Comparison of ENCODE assay signal across 9 mouse cellular contexts in genomic region chr12:83169495-83170209, GRCm38 (mm10).
DNase-seq lines count a peak whose midpoint lies in the region; ATAC-seq and TF ChIP-seq lines count a peak whose summit lies in the region.
"Had no signal": no experiment of that assay in that cellular context is flagged by ENCODE, and none has a peak within 500 bp of the region (broad histone marks: within the 10 kb centered on the region; RNA-seq: fewer than 3 reads in every experiment).

No protein-coding gene starts in this region.

- H3K4me2 ChIP-seq in heart, embryonic 13.5 days, result peak overlapping the region; percentile 53
- H3K4me2 ChIP-seq in hindbrain, postnatal 0 days (ENCODE audit: low read depth, low read length), result no peak overlapping the region
- no peak overlapping the region for H3K4me2 ChIP-seq in midbrain, postnatal 0 days (ENCODE audit: low read depth, low read length, poor library complexity, severe bottlenecking)
- H3K4me2 ChIP-seq: liver, embryonic 15.5 days had no signal

- no peak for TF ChIP-seq CTCF in cortical plate, adult 2 months (IDR thresholded peaks at IDR 0.05; ENCODE audit: extremely low read depth, insufficient read depth, low read length)
- no peak for TF ChIP-seq CTCF in hindbrain, postnatal 0 days (IDR thresholded peaks at IDR 0.05; ENCODE audit: low read depth)
- no peak for TF ChIP-seq CTCF in midbrain, postnatal 0 days (IDR thresholded peaks at IDR 0.05)

- H3K4me1 ChIP-seq in heart, embryonic 13.5 days, result peaks cover 18% of the 10 kb centered on the region
- H3K4me1 ChIP-seq in cortical plate, adult 2 months (ENCODE audit: control insufficient read depth, insufficient read depth, low read length), result peaks cover 5% of the 10 kb centered on the region; the same call in 1 of the 2 replicates
- H3K4me1 ChIP-seq in hindbrain, postnatal 0 days (ENCODE audit: insufficient read depth, low read length), result no peaks in the 10 kb centered on the region
- peaks cover 7% of the 10 kb centered on the region for H3K4me1 ChIP-seq in midbrain, postnatal 0 days (ENCODE audit: insufficient read depth, low read length)

- no peak overlapping the region for H3K4me3 ChIP-seq in heart, embryonic 13.5 days
- no peak overlapping the region for H3K4me3 ChIP-seq in cortical plate, adult 2 months (ENCODE audit: insufficient read depth, low read length)
- no peak overlapping the region for H3K4me3 ChIP-seq in hindbrain, postnatal 0 days (ENCODE audit: low read length)
- no peak overlapping the region for H3K4me3 ChIP-seq in midbrain, postnatal 0 days (ENCODE audit: low read depth, low read length)
- H3K4me3 ChIP-seq: liver, embryonic 15.5 days had no signal

- peak overlapping the region; percentile 67 for H3K9ac ChIP-seq in heart, embryonic 13.5 days
- no peak overlapping the region for H3K9ac ChIP-seq in hindbrain, postnatal 0 days (replicated peaks; ENCODE audit: low read length)
- no peak overlapping the region for H3K9ac ChIP-seq in midbrain, postnatal 0 days (replicated peaks; ENCODE audit: low read length, poor library complexity, severe bottlenecking)
- H3K9ac ChIP-seq: liver, embryonic 15.5 days had no signal

- DNase-seq in heart, adult 18-20 months, result no peak
- DNase-seq in hindbrain, postnatal 0 days (ENCODE audit: low spot score), result peak; percentile 62
- peak; percentile 62 for DNase-seq in midbrain, postnatal 0 days (ENCODE audit: low spot score)
- no peak for DNase-seq in ovary, postnatal 36 days (ENCODE audit: low spot score)
- DNase-seq in thymus, postnatal 4 days, result no peak
- DNase-seq in adrenal gland, adult 2 months, result no peak

- no peak for ATAC-seq in heart, embryonic 13.5 days (ENCODE audit: extremely low read depth, insufficient number of reproducible peaks, low FRiP score, low TSS enrichment)
- ATAC-seq in hindbrain, postnatal 0 days, result peak; percentile 83
- peak; percentile 56; the same call in 1 of the 2 replicates for ATAC-seq in midbrain, postnatal 0 days (ENCODE audit: low FRiP score)

- 15% methylated on average over 12 of the region's 12 CpGs for WGBS in heart, embryonic 13.5 days
- WGBS in hindbrain, postnatal 0 days, result 21% methylated on average over 12 of the region's 12 CpGs
- WGBS in midbrain, postnatal 0 days, result 18% methylated on average over 12 of the region's 12 CpGs

- TF ChIP-seq POLR2A in cortical plate, adult 2 months (IDR thresholded peaks at IDR 0.05; ENCODE audit: extremely low read depth, insufficient read depth, low read length), result no peak

- H3K27me3 ChIP-seq in heart, embryonic 13.5 days (replicated peaks), result no peaks in the 10 kb centered on the region
- no peaks in the 10 kb centered on the region for H3K27me3 ChIP-seq in hindbrain, postnatal 0 days (ENCODE audit: insufficient read depth, low read length)
- no peaks in the 10 kb centered on the region for H3K27me3 ChIP-seq in midbrain, postnatal 0 days (ENCODE audit: insufficient read depth, low read length)

- no peaks in the 10 kb centered on the region for H3K9me3 ChIP-seq in heart, embryonic 13.5 days
- no peaks in the 10 kb centered on the region for H3K9me3 ChIP-seq in hindbrain, postnatal 0 days (ENCODE audit: low read length)
- H3K9me3 ChIP-seq in midbrain, postnatal 0 days (ENCODE audit: low read length), result no peaks in the 10 kb centered on the region
- H3K9me3 ChIP-seq: liver, embryonic 15.5 days had no signal

- H3K27ac ChIP-seq in heart, embryonic 13.5 days (replicated peaks), result peak overlapping the region; percentile 78
- H3K27ac ChIP-seq in cortical plate, adult 2 months (ENCODE audit: insufficient read depth, low read length), result peak overlapping the region; percentile 14
- H3K27ac ChIP-seq in hindbrain, postnatal 0 days, result peak overlapping the region; percentile 67; the same call in 1 of the 2 replicates
- peak overlapping the region; percentile 55 for H3K27ac ChIP-seq in midbrain, postnatal 0 days (ENCODE audit: low read depth, low read length)
- H3K27ac ChIP-seq: liver, embryonic 15.5 days had no signal

- H3K36me3 ChIP-seq in heart, embryonic 13.5 days, result no peaks in the 10 kb centered on the region
- no peaks in the 10 kb centered on the region for H3K36me3 ChIP-seq in hindbrain, postnatal 0 days (ENCODE audit: insufficient read depth, low read length)
- H3K36me3 ChIP-seq in midbrain, postnatal 0 days (ENCODE audit: insufficient read depth, low read length), result no peaks in the 10 kb centered on the region
- H3K36me3 ChIP-seq: liver, embryonic 15.5 days had no signal

Comparison
In these comparisons a context has a peak if more than half of its experiments do, and no peak if none do; other contexts are left out.
1. H3K27ac ChIP-seq: peak in every context shown above with its lines; median percentile 78 in heart, embryonic 13.5 days; 67 in hindbrain, postnatal 0 days; 55 in midbrain, postnatal 0 days; 14 in cortical plate, adult 2 months.
2. DNase-seq: peak in hindbrain, postnatal 0 days (single experiment) and midbrain, postnatal 0 days (single experiment); none in heart, adult 18-20 months (0 of 2), ovary, postnatal 36 days (single experiment), thymus, postnatal 4 days (single experiment) and adrenal gland, adult 2 months (single experiment).